ENCODE assay signal across 8 mouse cellular contexts in the genomic region with DNA sequence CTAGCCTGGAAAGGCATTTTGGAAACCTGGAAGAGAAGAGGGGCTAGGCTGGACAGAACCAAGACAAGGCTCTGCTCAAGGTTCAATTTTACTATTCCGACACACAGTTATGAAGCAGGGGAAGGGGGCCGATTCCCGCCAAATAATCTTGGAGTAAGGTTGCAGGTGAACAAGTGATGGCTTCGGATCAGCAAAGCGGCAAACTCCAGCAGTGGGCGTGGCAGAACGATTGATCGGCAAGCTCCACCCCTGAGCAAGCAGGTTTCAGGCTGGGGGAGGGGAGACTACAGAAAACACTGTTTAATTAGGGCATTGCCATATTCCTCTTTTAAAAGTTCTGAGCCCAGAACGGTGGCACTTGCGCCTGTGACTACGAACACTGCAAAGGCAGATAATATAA.
A peak's percentile ranks its signal among the peaks of the same experiment; 100 is the strongest.
DNase-seq lines count a peak whose midpoint lies in the region; ATAC-seq and TF ChIP-seq lines count a peak whose summit lies in the region.
"Not testable (repeated sequence)": the region's sequence is repeated elsewhere in the genome, so short reads cannot be mapped to it uniquely, and the experiment has no call there.

No protein-coding gene starts in this region.

- peak overlapping the region; percentile 98 for H3K4me2 ChIP-seq in embryonic facial prominence, embryonic 13.5 days
- peak overlapping the region; percentile 92 for H3K4me2 ChIP-seq in hindbrain, embryonic 13.5 days
- H3K4me2 ChIP-seq in kidney, postnatal 0 days (ENCODE audit: low read length) = peak overlapping the region; percentile 91
- H3K4me2 ChIP-seq in liver, embryonic 12.5 days = peak overlapping the region; percentile 63; the same call in 1 of the 2 replicates
- peak overlapping the region; percentile 94 for H3K4me2 ChIP-seq in stomach, embryonic 16.5 days (ENCODE audit: low read depth, low read length)

- TF ChIP-seq CTCF in kidney, postnatal 0 days (IDR thresholded peaks at IDR 0.05; ENCODE audit: low read depth) = not testable (repeated sequence)

- H3K4me3 ChIP-seq in embryonic facial prominence, embryonic 13.5 days = peak overlapping the region; percentile 62
- peak overlapping the region; percentile 71 for H3K4me3 ChIP-seq in heart, embryonic 10.5 days
- peak overlapping the region; percentile 68 for H3K4me3 ChIP-seq in hindbrain, embryonic 13.5 days
- peak overlapping the region; percentile 49; the same call in 1 of the 2 replicates for H3K4me3 ChIP-seq in kidney, postnatal 0 days (replicated peaks; ENCODE audit: low read depth, low read length)
- H3K4me3 ChIP-seq in liver, embryonic 12.5 days = not testable (repeated sequence)
- peak overlapping the region; percentile 60; the same call in 1 of the 2 replicates for H3K4me3 ChIP-seq in stomach, embryonic 16.5 days (replicated peaks; ENCODE audit: low read length)

- peaks cover 47% of the 10 kb centered on the region for H3K27me3 ChIP-seq in embryonic facial prominence, embryonic 13.5 days
- peaks cover 42% of the 10 kb centered on the region for H3K27me3 ChIP-seq in heart, embryonic 10.5 days (ENCODE audit: insufficient read depth, poor library complexity, severe bottlenecking)
- H3K27me3 ChIP-seq in hindbrain, embryonic 13.5 days = peaks cover 59% of the 10 kb centered on the region
- H3K27me3 ChIP-seq in kidney, postnatal 0 days (ENCODE audit: insufficient read depth, low read length) = peaks cover 21% of the 10 kb centered on the region
- H3K27me3 ChIP-seq in liver, embryonic 12.5 days (replicated peaks) = peaks cover 40% of the 10 kb centered on the region
- H3K27me3 ChIP-seq in stomach, embryonic 16.5 days (ENCODE audit: control insufficient read depth, insufficient read depth, low read length) = peaks cover 25% of the 10 kb centered on the region

- ATAC-seq in embryonic facial prominence, embryonic 13.5 days (ENCODE audit: insufficient number of reproducible peaks, insufficient read depth, low FRiP score, low TSS enrichment, low read depth); hindbrain, embryonic 13.5 days (ENCODE audit: low FRiP score); kidney, postnatal 0 days (replicated peaks; ENCODE audit: low FRiP score, low read depth); liver, embryonic 12.5 days; stomach, embryonic 16.5 days (ENCODE audit: insufficient read depth, low FRiP score): not testable (repeated sequence)

- peak; percentile 16 for DNase-seq in brain, adult 2 months (ENCODE audit: low read depth, low spot score)
- DNase-seq in heart, embryonic 10.5 days (ENCODE audit: low spot score); kidney, postnatal 0 days (ENCODE audit: low spot score): not testable (repeated sequence)
- DNase-seq in neural tube, embryonic 10.5 days (ENCODE audit: extremely low spot score, low spot score) = peak; percentile 17

- H3K27ac ChIP-seq in embryonic facial prominence, embryonic 13.5 days; heart, embryonic 10.5 days; hindbrain, embryonic 13.5 days; kidney, postnatal 0 days; liver, embryonic 12.5 days; stomach, embryonic 16.5 days (ENCODE audit: low read length): not testable (repeated sequence)

- not testable (repeated sequence) for H3K9ac ChIP-seq in embryonic facial prominence, embryonic 13.5 days; hindbrain, embryonic 13.5 days; kidney, postnatal 0 days (ENCODE audit: low read depth, low read length); liver, embryonic 12.5 days; stomach, embryonic 16.5 days (ENCODE audit: low read length)

- H3K4me1 ChIP-seq in embryonic facial prominence, embryonic 13.5 days; heart, embryonic 10.5 days; kidney, postnatal 0 days (replicated peaks; ENCODE audit: insufficient read depth, low read length); liver, embryonic 12.5 days; stomach, embryonic 16.5 days (ENCODE audit: control insufficient read depth, insufficient read depth, low read length): not testable (repeated sequence)
- H3K4me1 ChIP-seq in hindbrain, embryonic 13.5 days (replicated peaks) = peaks cover 17% of the 10 kb centered on the region

- WGBS in embryonic facial prominence, embryonic 13.5 days = 8% methylated on average over 11 of the region's 11 CpGs
- WGBS in heart, embryonic 10.5 days = 10% methylated on average over 11 of the region's 11 CpGs
- 8% methylated on average over 11 of the region's 11 CpGs for WGBS in hindbrain, embryonic 13.5 days
- WGBS in kidney, postnatal 0 days = 8% methylated on average over 11 of the region's 11 CpGs
- 10% methylated on average over 11 of the region's 11 CpGs for WGBS in liver, embryonic 12.5 days (ENCODE audit: insufficient replicate concordance)
- 11% methylated on average over 11 of the region's 11 CpGs for WGBS in stomach, embryonic 16.5 days

- not testable (repeated sequence) for H3K36me3 ChIP-seq in embryonic facial prominence, embryonic 13.5 days; heart, embryonic 10.5 days; hindbrain, embryonic 13.5 days; kidney, postnatal 0 days (ENCODE audit: insufficient read depth, low read length); liver, embryonic 12.5 days; stomach, embryonic 16.5 days (ENCODE audit: control insufficient read depth, insufficient read depth, low read length)

- not testable (repeated sequence) for H3K9me3 ChIP-seq in embryonic facial prominence, embryonic 13.5 days; heart, embryonic 10.5 days; hindbrain, embryonic 13.5 days; kidney, postnatal 0 days (replicated peaks; ENCODE audit: low read length); liver, embryonic 12.5 days (replicated peaks); stomach, embryonic 16.5 days (replicated peaks; ENCODE audit: control insufficient read depth, low read length)
